Mouse (Mus musculus) cerebellum, postnatal 10 days (tissue): Measurements from ENCODE around the gene Acox2.
A peak's percentile ranks its signal among the peaks of the same experiment; 100 is the strongest.
"Not testable (repeated sequence)": the region's sequence is repeated elsewhere in the genome, so short reads cannot be mapped to it uniquely, and the experiment has no call there.

Source experiments
- DNase-seq, 2 experiments: peaks; one replicate each; pipeline ENCODE4 v3.0.0; 2021; ENCODE audit warnings: mixed read lengths in 2 of 2

Gene Acox2

DNA sequence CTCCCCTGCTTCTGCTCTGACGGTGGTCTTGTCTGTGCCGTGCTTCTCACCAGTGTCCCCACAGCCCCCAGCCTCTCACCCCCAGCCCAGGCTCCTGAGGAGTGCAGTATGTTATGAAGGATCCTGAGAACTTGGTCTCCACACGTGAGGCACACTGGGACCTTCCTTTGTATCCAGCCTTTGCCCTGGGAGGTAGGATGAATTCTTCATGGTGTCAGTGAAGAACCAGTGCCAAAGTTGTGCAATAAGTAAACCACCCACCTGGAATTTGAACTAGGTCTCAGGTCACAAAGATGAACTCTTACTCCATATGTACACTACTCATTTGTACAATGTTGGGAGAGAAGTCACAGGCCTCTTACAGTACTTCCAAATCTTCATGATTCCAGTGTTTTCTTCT is at the start of gene Acox2:
TSS of gene Acox2 (minus strand) at position 188 of the 400 bp plus-strand sequence.
- DNase-seq = no peak

DNA sequence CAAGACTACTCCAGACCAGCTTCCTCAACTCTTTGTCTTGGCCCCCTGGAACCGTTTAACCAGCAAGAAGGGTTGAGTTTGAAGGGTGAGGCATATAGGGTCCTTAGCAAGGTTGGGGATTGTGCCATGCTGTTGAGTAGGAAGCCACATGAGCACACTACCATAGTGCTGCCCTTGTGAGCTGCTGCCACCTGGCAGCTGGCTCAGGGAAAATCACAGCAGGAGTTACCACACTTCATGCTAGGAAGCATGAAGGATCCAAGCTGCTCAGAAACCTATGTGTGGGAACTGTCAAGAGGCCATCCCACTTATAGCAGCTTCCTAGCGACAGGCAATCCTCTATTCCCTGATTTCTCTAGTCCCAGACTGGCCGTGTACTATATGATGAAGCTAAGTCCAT is 49.5 kb upstream of the Acox2 start:
- DNase-seq = peak in 1 of 2 experiments; percentile 19

DNA sequence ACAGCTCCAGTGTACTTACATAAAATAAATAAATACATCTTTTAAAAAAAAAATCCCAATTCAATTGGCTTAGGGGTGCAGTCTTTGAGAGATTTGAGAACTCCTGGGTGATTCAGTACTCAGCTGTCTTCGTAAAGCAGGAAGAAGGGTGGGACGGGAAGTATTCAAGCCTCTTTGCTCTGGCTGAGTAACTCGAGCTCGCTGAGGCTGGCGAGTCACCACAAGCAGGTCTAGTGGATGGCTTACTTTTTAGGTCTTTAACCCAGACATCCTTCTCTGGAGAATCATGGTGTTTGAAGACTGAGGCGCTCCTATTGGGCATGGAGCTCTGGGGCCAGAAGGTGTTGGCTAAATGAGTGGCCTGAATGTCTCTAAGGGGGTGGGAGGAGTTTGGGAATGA is 47.7 kb upstream of the Acox2 start:
- no peak for DNase-seq

DNA sequence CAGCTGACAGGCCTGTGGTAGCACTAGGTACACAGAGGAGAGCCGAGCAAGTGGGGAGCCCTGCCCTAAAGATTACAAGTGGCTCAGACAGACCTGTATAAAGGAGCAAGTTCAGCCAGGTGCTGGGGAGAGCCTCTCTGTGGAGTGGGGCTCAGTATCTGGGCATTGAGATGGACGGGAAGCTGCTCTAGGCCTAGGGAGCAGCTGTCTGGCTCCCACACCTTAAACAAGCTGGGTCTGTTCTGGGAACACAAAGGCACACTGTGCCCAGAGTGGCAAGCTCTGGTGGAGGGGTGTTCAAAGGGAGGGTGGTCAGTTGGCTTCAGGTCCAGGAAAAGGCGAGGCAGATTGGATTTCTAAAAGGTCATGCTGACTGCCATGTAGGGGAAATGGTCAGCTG is 45.9 kb upstream of the Acox2 start:
- DNase-seq = no peak

DNA sequence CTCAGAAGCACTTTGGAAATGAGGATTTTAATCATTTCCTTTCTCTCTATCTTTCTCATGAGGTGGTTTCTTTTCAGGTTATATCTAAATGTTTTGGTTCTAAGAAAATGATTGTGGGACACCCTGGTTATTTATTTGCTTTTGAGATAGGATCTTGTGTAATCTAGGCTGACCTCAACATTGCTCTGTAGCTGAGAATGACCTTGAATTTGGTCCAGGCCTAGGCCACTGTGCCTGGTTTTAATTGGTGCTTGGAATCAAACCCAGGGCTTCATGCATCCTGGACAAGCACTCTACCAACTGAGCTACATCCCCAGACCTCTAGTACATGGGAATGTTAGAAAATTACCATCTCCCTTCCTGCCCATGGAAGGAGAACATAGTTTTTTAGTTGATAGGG is 44.9 kb upstream of the Acox2 start:
- no peak for DNase-seq

DNA sequence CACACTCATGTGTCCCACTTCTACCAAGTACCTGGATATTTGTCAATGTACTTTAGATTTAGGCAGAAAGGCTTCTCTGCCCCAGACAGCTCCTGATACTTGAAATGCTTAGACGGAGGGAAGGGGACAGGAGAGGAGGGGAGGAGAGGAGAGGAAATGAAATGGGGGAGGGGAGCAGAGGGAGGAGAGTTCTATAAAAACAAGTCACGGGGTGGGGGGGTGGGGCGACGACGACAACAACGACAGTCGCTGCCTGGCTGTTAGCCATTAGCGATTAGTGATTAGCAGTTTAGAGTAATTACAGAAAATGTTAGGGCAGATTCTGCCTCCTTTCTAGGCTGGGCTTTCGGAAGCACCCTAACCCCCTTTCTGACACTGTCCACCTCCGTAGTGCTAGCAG is 43.5 kb upstream of the Acox2 start:
- no peak for DNase-seq

DNA sequence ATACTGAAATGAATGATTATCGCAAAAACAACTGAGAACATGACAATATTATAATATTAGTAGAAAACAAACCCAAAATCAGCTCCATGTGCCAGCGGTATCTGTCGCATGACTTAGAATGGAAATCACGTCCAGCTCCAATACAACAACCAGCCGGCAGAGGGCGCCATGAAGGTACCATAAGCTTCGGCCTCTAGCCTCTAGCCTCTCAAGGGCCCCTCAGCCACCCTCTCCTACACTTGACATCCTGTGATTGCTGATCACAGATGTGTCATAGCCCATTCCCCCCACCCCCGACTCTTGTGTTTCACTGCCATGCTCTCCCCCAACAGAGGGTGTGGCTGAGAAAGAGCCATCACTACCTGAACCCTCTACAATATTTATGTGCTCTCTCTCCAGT is 41.1 kb upstream of the Acox2 start:
- DNase-seq = peak; percentile 73 to 77

DNA sequence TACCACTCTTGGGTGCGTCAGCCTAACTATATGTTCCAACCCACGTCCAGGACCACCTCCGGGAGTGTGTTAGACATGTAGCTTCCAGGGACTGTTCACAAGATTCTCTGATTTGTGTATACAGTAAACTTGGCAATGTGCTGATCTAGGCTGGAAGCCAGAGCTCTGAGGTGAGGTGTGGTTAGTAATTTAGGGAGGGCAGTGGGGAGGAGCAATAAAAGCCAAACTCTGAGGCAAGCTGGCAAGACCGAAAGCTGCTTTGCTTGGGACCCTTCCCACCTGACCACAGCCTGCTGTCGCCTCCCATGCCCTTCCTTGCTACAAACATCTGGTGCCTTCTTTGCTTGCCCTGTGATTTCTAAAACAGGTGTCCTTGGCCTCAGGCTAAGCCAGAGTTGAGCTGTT is 38.7 kb upstream of the Acox2 start:
- DNase-seq = peak; percentile 52 to 61

DNA sequence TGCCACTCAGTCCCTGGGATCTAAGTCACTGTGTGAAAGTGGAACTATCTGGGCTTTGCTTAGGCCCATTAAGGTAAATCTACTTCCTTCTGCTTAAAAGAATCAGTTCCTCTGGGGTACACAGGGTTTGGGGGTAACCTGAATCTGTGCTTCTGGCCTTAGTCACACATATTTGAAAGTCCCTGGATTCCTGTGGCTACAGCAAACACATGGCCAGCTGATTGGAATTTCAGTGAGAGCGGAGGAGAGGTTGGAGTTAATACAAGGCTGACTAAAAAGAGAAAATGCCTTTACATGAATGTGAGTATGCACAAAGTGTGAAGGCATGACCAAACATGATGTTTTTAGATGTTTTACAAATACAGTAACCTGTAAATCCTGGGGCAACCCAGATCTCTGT is 35.1 kb upstream of the Acox2 start:
- DNase-seq = no peak

DNA sequence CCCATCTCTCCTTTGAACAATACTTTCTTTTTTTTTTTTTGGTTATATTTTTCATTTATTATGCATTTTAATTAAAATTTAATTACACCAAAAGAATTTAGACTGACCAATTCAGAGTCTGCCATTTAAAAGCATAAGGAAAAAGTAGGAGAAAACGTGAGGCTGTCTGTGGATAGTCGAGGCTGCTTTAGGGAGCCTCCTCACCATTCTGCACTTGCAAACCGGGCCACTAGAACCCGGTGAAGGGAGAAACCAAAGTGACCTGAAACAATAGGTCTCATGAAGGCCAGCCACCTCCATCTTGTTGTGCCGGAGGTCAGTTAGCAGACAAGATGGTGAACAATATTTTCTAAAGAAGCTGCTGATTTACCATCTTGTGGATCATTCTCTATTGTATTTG is 27.4 kb upstream of the Acox2 start:
- peak; percentile 21 to 79 for DNase-seq

DNA sequence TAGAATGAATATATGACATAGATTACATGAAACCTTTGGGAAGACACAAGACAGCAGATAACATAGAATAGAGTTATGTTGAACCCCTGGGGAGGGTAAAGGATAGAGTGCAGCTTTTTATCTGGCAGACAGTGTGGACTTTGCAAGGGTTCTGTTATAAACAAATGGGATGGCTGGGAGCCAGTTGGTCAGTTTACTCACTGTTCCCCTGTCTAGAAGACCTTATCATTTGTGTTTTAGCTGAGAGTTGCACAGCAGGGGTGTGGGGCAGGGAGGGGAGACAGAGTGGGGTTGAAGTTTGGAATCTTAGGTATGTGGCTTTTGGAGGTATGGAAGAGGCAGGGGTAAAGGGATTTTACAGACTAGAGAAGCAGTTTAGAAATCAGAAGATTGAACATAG is 24.6 kb upstream of the Acox2 start:
- no peak for DNase-seq

DNA sequence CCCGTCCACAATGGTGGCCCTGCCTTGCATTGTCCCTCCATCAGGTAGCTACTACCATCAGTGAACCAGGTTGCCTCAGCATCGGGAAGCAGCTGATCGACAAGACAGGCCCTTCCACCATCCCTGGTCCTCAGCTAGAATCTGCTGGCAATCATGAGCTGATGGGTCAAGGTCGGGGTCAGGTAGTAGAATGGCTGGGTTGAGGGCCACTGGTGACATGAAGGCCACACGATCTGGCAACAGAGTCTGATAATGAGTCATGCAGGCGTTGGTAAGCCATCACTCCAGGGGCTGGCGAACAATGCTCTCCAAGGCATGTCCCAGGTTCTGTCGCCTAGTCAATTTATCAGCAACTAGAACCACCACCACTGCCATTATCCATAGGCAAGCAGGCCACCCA is 12.1 kb upstream of the Acox2 start:
- not testable (repeated sequence) for DNase-seq

DNA sequence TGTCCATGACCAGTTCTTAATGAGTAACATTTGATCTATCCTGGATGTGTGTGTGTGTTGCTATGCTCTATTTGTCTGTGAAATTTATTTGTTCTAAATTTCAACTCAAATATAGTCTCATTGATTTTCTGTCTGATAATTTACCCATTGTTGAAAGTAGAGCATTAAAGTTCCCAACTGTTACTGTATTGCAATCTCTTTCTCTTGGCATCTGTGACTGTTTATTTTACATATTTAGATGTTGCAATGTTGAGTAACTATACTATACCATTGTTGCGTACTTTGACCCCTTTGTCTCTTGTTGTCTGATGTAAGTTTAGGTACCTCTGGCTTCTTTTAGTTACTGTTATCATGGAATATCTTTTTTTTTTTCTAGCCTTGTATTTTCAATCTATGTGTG is 5.2 kb upstream of the Acox2 start:
- no peak for DNase-seq

DNA sequence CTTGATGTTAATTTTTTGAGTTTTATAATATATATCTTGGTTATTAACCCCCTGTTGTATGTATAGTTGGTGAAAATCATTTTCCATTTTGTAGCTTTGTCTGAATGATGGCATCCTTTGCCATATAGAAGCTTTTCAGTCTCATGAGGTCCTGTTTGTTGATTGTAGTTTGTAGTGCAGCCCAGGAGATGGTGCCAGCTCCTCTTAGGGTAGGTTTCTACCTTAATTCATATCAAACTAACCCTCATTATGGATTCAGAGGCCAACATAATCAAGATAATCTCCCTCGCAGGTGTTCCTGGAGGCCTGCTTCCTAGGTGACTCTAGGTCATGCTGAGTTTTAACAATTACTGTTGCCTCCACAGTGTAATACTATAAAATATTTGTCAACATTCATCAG is 3.1 kb upstream of the Acox2 start:
- DNase-seq = no peak

DNA sequence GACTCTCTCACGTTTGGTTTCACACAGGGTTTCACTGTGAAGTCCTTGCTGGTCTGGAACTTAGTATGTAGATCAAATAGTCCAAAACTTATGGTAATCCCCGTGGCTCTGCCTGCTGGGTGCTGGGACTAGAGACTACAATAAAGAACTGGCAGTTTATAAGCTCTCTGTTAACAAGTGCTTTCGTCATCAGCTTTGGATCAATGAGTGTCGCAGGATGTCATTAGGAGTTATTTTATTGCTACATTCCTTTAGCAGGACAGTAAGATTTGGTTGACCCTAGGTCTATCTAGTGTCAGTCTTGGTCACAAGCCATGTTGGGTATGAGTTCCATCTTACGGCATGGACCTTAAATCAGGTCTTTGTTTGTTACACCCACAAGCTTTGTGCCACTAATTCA is 1.1 kb upstream of the Acox2 start:
- no peak for DNase-seq

DNA sequence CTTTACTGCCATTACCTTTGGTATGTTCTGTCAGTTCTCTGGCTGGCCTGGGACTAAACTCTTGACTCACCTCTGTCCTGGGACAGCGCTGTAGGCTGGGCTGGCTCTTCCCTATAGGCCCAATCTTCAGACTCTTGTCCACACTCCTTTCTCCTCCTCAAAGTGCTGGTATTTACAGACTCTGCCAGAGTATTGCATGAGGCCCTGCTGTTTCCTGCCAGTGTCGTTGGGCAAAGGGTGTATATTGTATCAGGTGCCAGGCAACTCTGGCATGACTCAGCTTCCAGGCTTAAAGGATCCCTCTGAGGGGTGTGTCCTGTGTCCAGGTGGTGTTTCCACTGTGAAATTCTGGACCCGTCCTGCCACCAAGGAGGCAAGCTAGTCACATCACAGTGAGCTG is 401 bp downstream of the Acox2 start:
- DNase-seq = no peak

DNA sequence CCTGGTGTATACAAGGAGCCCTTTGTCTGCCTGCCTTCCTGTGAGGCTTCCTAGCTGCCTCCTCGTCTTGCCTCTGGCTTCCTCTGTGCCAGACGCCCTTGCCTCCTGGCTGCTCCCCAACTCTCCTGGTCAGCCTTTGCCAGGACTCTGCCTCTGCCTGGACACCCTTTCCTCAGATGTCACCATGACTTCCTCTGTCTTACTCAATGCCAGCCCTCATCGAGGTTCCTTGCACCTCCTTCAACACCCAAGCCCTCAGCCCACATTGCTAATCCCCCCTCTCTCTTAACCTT is 872 bp downstream of the Acox2 start:
- peak; percentile 38 to 41 for DNase-seq

DNA sequence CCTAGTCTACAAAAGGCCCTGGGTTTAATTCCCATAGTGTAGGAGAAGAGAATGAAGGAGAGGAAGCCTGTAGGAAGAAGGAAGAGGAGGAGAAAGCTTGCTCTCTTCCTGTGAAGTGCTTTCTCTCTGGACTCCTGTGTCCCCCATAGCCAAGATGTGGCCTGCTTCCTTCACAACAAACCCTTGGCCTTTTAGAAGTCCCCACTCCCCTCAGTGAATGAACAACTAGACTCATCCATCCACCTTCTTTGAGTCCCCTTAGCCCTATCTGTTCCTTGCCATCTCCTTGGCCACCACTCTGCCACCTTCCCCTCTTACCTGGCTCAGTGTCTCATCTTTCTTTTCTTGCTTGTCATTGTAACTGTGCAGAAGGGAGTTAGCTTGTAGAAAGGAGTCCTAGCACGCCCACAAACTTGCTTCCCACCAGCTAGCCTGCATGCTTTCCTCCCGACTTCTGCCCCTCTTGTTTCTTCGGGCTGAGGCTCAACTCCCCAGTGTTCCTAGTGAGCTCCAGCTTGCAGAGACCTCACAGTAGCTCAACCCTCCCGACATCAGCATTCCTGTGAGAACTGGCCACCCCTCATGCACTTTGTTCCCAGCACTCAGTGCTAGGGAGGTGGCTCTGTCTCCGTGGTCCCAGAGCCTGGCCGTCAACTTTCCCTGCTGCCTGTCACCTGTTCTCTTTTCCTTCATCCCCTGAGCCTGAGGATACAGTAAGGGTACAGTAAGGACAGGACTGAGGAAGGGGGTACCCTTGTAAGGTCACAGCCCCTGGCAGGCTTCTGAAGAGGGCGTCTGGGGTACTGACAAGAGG is 1.4 kb downstream of the Acox2 start:
- no peak for DNase-seq

DNA sequence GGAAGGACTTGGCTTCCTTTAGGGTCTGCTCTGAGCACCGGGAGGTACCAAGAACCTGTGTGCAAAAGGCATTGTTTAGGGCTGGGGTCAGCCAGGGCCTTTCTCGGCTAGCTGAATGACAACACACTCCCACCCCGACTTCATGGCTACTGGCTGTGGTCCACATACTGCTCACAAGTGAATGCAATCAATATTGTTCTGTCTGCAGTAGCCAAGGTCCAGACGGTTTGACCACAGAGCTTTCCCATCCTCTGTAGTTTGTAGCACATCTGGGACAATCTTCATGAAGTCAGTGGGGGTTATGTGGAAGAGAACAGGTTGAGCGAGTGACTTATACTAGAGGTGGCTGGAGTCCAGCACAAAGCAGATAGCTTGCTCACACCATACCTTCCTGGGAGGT is 2.3 kb downstream of the Acox2 start:
- DNase-seq = no peak

DNA sequence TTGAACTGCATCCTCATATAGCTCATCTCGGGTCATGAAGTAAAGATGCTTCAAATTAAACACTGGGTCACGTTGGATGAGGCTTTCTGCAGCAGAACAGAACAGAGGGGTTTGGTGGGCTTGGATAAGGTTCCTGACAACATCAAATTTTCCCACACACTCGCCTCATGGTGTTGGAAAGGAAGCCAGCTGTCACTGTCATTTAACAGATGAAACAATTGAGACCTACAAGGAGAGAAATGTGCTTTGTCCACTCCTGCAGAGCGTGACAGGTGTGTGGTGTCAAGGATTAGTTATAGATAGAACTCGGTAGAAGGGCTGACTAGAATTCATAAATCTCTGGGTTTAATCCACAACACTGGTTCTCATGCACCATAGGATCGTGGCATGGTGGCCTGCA is 3.1 kb downstream of the Acox2 start:
- no peak for DNase-seq

DNA sequence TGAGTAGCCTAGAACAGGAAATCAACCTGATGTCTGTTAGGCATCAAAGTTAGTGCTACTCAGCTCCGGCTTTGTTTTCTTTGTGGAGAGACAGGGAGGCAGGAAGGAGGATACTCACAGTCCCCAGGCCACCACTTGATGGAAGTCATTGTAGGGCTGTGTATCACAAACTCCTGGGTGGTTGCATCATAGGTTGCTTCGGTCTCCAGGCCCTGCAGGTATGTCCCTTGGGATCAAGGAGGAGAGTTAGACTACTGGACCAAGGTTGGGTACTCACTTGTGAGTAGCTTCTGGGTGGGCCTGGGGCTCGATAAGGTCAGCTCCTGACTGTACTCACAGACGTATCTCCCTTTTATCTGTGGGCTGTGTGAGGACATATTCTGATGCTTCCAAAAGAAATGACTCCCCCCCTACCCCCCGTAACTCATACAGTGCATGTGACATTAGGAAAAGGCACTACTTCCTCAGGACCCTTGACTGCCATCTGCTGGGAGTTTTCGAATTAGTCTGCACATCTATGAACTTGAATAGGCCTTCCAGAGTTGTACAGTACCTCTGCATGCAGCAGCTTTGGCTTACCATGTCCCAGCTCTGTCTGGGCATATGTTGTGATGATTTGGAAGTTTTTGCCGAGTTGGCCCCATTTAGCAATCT is 4.0 kb downstream of the Acox2 start:
- peak; percentile 83 to 86 for DNase-seq

DNA sequence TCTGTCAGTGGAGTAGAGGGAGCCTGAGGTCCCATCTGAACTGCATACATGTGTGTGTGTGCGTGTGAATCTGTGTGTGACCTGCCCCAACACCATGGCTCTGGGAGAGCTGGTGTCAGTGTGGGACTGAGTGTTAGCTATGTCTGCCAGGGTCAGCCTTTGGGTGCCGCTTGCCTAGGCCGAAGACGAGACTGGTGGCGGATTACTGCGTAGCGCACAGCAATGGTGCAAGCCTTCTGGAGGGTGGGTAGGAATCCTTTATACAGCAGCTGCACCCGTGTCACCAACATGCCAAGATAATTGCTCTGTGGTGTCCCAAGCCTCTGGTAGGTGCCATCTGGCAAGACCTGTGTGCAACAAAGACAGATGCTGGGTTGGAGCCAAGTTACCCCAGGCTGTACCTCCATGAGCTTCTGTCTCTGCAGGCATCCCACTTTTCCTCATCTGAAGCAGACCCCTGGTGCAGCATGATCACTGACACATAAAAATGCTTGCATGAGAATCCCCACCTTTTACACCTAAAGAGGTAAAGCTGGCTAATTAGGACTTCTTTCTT is 7.7 kb downstream of the Acox2 start:
- peak; percentile 66 to 71 for DNase-seq

DNA sequence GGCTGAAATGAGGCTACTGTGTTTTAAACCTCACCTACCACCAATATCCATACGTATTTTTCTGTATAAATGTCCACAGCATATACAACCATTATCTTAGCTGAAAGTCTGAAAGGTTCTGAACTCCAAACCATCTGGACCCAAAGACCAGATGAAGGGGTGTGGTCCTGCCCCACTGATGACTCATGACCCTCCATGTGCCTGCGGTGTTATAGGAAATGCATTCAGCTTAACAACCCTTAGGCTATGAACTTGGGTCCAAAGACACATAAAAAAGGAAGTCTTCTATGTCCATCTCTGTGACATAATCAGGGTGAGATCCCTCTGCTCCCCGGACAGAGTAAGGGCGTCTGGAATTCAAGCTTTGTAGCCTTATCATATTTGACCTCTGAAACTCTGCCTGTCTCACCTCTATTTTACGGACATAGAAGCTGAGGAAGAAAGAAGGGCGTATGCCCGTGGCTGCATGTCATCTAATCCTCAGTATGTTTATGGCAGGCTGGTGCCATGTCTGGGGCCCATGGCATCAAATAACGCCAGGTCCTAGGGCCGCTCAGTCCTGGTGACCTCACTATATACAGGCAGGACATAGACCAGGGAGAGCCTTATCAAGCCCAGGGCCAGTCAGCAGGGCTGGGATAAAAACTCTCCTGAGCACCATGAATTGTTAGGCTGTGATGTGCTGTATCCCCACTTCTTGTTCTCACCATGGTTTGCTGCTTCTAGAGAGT is 8.8 kb downstream of the Acox2 start:
- no peak for DNase-seq

DNA sequence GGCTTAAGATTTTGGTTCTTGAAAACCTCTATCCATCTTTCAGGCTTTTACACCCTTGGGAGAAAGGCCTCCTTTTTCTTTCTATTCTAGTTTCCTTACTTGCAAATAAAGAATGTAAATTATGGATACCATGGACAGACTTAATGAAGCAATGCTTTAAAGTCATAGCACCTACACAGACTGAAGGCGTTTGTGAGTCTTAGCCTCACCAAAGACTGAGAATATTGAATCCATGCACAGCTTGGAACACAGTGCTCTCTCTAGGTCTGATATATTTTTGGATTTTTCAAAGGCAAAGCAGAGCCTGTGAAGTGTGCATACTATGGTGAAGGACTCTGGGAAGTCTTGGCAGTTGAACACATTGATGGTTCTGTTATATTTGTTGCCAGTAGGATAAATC is 9.9 kb downstream of the Acox2 start:
- no peak for DNase-seq
